Mouse (Mus musculus): ENCODE measurements around the gene Bak1.

Gene Bak1

DNA sequence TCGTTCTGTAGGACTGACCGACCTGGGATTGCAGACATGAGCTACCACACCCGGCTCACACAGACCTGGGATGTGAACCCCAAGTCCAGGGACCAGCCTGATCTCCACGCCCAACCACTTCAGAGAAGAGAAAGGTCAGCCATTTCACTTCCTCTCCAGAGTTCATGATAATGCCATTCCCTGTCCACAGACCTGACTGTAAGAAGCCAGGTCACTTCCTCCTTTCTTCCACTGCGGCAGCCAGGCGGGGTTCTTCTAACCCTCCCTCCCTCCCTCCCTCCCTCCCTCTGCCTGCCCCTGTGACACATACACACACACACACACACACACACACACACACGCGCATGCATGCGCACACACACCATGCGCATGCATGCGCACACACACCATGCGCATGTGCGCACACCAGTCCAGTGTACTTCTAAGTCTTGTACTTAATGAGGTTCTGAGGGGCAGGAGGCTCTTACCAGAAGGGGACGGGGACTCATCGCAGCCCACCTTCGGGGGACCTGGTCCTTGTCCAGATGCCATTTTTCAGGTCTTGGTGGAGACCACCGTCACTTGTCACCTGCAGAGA lies 3.4 kb downstream of the Bak1 start:
- CTCF ChIA-PET, result interaction anchor here (0.7 to 0.8 kb wide), 2 partner anchors 20 to 61 kb away, joined by 3 read pairs; no protein-coding TSS in a partner anchor

DNA sequence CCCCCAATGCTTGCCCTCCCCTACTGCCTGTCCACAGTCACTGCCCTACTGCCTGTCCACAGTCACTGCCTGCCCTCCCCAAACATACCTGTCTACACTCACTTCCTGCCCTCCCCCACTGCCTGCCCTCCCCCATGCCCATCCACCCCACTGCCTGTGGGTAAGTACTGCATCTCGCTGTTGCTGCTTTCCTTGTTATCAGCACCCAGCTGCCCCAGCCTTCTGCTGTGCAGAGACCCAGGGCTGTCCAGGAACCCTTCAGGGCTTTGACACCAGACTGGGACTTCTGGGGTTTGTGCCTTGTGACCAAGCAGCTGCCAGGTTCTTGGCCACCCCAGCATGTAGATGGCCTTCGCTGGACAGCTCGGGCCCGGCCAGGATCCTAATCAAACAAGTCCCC lies 5.5 kb downstream of the Bak1 start:
- CTCF ChIA-PET, result interaction anchor here (0.6 to 1.5 kb wide), 3 partner anchors 10 to 515 kb away, joined by 3 to 14 read pairs (median 3); no protein-coding TSS in a partner anchor

DNA sequence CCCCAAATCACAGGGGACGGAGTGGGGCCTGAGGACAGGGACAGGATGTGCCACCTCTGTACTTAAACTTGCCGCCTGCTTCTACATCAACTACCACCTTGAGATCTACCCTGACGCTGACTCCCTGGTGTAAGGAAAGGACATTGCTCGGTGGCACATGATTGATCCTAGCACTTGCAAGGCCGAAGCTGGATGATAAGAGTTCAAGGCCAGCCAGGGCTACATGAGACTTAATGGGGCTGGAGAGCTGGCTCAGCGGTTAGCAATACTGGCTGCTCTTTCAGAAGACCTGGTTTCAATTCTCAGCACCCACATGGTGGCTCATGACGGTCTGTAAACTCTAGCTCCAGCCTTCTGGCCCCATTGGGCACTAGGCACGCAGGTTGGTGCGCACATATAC lies 7.1 kb downstream of the Bak1 start:
- CTCF ChIA-PET, result no interaction called here

DNA sequence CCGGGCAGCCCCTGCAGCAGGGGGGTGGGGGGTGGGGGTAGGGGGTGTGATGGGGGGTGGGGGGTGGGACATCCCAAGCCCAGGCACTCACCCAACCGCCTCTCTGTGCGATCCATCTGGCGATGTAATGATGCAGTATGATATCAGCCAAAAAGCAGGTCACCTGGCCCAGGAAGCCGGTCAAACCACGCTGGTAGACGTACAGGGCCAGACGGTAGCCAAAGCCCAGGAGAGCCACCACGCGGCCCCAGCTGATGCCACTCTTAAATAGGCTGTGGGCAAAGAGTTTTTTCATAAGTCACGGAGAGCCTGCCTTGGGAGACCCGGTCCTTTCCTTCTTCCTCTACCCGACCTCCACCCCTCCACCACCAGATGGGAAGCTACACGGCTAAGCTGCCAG lies 7.7 kb downstream of the Bak1 start:
- CTCF ChIA-PET, result no interaction called here

DNA sequence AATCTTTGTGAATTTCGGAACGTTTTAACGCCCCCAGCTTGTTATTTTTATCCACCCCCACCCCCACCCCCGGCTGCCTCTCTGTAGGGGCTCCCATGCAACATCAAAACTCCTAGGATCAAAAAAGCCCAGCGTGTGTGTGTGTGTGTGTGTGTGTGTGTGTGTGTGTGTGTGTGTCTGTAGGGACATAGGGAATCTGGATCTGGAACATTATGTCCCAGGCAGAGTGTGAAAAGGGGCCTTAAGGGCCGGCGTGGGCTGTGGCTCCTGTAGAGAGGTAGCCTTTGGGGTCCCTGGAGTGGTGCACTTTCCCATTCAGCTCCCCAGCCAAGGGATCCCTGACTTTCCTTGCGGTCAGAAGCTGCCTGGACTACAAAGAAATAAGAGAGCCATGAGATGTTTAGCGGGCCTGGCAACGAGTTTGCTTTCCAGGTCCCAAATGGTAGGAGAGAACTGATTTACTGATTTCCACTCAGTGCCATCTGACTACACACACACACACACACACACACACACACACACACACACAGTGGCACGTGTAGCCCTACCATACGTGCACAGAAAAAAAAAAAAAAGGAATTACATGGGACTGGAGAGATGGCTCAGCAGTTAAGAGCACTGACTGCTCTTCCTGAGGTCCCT lies 10.1 kb downstream of the Bak1 start:
- CTCF ChIA-PET, result no interaction called here

DNA sequence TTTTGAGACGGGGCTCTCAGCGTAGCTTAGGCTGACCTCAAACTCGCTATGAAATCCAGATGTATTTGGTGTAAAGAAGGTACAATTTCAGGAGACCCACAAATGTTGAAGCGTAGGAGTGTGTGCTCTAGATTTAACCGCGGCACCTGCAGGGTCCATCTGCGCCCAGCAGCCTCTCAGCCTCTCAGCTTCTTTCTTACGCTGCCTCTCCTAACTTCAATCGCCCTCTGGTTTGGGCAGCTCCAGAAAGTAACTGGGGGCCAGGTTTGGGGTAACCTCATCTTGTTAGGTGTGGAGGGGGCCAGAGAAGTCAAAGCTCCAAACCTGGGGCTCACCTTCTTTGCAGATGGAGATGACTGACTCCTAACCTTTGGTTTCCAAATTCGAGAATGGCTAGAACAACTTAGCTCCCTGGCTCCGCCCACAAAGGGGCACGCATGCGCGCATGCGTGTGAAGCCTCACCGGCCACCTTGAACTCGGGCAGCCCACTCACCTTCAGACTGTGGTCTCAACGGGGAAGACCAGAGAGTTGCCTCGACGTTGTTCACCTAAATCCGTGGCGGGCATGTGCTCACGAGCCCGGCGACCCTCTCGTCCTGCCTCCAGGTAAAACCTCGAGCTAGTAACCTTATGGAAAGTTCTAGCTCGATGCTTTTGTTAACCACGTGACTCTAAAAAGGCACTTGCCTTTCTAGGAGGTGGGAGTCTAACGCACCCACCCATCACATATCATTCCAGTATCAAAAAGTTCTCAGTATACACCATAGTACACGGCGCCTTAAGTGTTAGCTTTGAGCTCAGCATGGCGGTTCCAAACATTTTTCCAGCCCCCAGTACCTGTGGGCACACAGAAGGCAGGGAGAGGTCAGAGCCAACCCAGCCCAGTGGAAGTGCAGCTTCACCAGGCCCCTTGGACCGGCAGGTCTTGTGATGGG lies 11.0 kb downstream of the Bak1 start:
- CTCF ChIA-PET, result interaction anchor here (0.6 kb wide), 1 partner anchor 425 kb away, joined by 4 read pairs; no protein-coding TSS in a partner anchor

DNA sequence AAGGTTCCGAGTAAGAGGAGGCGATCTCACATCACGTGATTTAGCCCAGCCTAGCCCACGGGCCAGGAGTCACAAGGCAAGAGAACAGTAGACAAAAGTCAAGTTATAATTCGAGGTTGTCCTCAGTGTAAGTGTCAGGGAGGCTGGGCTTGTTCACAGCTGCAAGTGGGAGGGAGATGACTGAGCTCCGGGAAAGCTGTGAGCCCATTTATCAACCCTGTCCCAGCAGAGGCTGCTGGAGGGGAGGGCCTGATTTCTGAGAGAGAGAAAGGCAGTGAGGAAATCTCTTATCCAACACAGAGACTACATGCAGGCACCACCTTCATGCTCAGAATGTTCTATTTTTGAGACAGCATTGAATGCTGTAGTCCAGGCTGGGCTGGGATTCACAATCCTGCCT lies 15.9 kb downstream of the Bak1 start:
- CTCF ChIA-PET, result interaction anchor here (0.7 kb wide), 2 partner anchors 260 to 1036 kb away, joined by 3 to 6 read pairs; no protein-coding TSS in a partner anchor

DNA sequence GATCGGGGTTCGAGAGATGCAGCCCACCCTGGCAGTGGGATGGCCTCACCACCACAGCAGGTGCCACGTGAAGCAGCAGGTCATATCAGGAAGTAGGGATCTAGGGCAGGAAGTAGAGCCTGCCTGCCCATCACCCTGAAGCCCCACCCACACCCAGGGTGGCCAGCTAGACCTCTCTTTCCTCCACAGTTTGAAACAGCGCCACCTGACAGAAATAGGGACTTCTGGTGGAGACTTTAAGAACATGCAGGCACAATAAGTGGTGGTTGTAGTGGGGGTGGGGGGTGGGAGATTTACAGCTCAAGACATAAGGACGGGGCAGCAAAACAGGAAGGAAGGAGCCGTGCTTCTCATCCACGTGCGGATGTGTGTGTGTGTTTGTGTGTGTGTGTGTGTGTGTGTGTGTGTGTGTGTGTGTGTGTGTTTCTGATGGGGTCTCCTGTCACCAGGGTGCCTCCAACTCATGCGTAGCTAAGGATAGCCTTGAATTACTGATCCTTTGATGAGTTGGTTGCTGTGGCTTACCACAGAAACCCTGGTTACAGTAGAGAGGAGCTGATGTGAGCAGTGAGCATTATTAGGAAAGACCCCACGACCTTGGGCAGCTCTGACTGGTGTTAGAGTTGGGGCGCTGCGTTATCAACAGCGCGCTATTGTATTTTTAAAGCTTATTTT lies 16.7 kb downstream of the Bak1 start:
- CTCF ChIA-PET, result interaction anchor here (0.6 to 0.7 kb wide), 3 partner anchors 88 to 1037 kb away, joined by 3 to 6 read pairs (median 3); no protein-coding TSS in a partner anchor

DNA sequence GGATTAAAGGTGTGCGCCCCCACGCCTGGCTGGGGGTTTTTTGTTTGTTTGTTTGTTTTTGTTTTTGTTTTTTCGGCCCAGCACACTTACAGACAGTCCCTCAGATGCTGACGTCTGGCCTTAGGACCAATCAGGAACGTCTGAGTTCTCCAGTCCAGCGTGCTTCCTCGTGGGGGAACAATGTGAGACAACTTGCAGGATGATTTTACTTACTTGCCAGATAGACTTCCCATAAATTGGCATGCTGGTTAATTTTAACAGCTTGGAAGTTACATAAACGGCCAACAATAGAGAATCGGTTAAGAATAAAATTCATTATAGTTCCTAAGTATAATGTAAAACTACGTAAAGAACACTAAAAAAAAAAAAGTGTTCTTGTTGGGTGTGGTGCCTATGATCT lies 17.6 kb downstream of the Bak1 start:
- CTCF ChIA-PET, result interaction anchor here (0.6 kb wide), 1 partner anchor 744 kb away, joined by 8 read pairs; no protein-coding TSS in a partner anchor

DNA sequence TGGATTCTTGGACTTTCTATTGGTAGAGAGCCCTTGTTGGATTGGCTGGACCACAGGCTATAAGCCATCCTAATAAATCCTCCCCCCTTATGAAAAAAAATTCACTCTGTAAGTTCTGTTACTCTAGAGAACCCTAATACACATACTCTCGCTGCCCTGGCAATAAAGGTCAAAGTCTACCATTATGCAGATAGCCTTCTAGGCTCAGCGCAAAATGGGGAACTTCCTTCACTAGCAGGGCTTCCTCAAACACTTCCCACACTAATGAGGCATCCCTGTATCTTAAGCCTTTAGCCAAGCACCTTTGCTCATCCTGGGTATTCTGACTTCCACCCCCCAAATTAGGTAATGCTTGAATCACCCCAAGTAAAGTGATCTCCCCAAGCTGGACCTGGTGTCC lies 20.5 kb downstream of the Bak1 start:
- CTCF ChIA-PET, result no interaction called here

DNA sequence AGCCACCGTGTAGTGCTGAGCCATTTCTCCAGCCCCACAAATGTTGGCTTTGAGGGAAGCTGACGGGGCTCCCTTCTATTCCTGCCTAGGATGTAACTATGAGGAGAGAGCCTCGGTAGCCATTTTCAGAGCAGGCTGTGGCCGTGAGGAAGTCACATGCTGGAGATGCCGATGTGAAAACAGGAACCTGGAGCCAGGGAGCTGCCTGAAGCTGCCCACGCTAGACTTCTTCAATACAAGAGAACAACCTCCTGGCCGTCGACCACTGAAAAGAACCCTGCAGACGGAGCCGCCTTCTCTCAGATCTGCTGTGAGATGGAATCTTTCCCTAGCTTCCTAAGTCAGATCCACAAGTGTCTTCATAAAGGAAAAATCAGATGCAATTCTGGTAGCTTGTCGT lies 23.2 kb downstream of the Bak1 start:
- CTCF ChIA-PET, result interaction anchor here (1.0 to 1.1 kb wide), 2 partner anchors 19 to 20 kb away, joined by 3 to 4 read pairs; no protein-coding TSS in a partner anchor

DNA sequence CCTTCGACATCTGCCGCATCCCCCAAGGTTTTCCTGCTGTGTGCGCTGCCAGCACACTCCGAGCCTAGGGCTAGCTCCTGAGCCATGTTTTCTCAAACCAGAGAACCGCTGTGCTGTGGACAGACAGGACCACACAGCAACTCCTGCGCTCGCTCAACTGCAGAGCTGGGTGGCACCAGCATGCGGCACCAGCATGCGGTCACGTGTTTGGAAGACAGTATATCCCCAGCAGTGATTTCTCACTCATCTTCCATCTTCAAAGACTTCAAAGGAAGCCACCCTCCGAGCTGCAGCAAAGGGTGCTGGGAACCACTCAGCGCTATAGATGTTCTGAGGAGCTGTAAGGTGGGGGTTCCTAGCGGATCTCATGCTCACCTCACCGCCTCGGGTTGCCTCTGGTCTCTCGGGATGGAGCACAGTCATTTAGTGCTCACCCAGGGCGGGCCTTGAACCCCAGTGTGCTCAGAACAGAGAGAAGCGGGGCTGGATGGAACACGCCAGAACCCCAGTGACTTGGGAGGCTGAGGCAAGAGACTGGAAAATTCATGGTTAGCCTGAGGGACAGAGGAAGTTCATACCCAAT lies 23.8 kb downstream of the Bak1 start:
- CTCF ChIA-PET, result interaction anchor here (0.6 to 1.1 kb wide), 2 partner anchors 18 to 1179 kb away, joined by 4 to 7 read pairs; no protein-coding TSS in a partner anchor

DNA sequence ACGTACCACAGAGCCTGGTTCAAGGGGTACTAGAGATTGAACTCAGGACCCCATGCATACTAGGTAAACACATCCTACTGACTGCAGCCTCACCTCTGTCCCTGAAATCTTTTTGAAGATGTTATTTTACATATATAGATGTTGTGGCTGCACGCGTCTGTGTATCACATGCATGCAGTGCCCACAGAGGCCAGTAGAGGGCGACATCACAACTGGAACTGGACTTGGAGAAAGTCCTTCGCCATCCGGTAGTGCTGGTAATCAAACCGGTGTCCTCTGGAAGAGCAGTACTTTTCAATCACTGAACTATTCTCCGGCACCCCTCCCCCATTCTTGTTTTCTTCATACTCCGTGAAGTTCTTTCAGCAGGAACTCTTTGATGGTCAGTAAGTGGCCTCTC lies 24.4 kb downstream of the Bak1 start:
- CTCF ChIA-PET, result interaction anchor here (0.6 to 1.1 kb wide), 2 partner anchors 17 to 1180 kb away, joined by 4 to 7 read pairs; no protein-coding TSS in a partner anchor

DNA sequence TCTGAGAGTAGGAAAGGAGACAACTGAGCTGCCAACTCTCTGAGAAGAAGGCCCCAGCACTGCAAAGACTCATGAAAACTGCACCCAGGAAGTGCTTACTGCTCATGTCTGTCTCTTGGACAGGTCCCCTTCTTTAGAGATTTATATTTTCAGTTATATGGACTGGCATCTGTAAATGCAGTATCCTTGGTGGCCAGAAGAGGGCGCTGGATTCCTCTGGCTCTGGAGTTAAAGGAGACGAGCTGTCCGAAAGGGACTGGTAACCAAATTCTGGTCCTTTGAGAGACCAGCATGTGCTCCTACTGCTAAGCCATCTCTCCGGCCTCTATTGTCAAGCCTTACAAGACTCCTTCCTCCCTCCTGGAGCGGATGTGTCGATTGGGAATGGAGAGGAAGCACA lies 26.9 kb downstream of the Bak1 start:
- CTCF ChIA-PET, result no interaction called here

DNA sequence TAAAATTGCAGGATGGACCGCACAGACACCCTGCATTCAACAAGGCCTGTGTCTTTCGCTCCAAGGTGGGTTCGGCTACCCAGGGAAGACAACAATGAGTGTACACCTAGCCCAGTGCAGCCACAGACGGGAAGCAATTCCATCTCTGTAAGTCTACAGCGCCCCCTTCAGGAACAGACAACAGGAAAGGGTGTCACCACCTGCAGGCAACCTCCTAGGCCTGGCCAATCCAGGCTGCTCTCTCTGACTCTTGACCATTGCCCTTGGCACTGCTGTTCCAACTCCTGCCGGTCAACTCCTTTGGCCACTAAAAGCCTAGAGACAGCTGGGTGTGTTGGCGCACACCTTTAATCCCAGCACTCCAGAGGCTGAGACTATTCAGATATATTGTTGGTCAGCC lies 27.7 kb downstream of the Bak1 start:
- CTCF ChIA-PET, result no interaction called here

DNA sequence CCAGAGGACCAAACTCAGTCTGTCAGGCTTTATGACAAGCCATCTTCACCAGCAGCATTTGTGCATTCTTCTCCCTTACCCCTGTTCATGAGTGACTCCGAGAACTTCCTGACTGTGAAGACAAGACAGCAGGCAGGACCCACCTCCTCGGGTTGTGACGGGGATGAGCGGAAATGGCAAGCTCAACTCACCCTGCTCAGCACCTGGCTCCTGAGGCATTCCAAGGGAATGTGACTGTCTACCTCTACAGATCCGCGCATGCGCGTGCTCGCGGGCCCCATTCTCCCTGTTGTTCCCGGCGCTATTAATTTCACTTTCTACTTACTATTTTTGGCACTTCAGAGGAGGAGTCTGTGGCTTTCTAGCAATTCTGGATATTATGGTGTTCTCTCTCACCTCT lies 28.8 kb downstream of the Bak1 start:
- CTCF ChIA-PET, result no interaction called here

DNA sequence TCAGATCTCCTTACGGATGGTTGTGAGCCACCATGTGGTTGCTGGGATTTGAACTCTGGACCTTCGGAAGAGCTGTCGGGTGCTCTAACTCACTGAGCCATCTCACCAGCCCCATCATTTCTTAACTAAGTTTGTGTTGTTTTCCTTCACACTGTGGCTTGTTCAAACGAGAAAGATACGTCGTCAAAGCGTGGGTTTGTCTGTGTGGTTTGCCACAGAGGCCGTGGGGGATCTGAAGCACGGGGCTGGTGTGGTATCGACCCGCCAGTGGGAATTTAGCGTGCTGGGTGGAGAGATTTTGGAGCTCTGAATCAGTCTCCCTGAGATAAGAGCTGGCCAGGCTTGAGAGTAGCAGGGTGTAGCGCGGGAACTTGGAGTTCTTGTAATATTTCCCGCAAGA lies 30.5 kb downstream of the Bak1 start:
- CTCF ChIA-PET, result interaction anchor here (0.8 kb wide), 1 partner anchor 31 kb away, joined by 3 read pairs; the partner anchor contains the start of gene Bak1

DNA sequence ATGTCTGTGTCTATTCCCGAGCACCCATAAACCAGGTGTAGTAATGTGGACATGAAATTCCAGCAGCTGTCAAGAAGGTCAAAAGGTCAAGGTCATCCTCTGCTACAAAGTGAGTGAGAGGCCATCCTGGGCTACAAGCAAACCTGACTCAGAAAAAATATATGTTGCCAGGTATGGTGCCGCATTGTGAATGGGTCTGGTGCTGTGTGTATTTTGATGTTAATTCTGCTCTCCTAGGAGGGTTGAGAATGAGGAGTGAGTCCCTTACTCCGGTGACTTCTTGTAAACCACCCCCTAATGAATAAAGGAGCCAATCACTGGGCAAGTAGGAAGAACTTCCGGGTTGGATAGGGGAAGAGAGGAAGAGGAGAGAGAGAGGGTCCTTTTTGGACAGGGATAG lies 31.1 kb downstream of the Bak1 start:
- CTCF ChIA-PET, result interaction anchor here (0.8 kb wide), 1 partner anchor 31 kb away, joined by 3 read pairs; the partner anchor contains the start of gene Bak1

DNA sequence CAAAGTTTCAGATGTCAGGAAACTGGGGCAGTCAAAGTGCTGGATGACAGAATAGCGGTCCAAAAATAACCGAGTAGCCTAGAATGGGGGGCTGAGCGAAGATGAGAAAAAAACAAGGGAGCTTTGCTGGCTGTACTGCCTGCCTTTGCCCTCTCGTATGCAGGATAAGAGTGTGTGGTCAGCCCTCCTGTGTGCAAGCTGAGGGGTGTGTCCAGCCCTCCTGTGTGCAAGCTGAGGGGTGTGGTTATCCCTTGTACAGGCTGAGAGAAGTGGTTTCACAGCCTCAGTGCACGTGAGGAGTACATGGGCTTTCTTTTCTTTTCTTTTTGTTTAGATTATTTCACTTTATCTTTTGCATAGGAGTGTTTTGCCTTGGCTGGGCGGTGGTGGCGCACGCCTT lies 33.2 kb downstream of the Bak1 start:
- CTCF ChIA-PET, result no interaction called here

DNA sequence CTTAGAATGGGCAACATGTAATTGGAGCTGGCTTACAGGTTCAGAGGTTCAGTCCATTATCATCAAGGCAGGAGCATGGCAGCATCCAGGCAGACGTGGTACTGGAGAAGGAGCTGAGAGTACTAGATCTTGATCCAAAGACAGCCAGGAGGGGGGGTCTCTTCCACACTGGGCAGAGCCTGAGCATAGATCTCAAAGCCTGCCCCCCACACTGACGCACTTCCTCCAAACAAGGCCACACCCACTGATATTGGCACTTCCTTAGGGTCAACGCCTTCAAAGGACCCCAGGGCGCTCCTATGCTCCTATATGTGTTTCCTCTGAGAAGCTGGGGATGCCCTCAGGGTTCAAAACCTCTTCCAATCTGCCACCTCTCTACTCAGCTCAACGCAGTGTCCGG lies 33.8 kb downstream of the Bak1 start:
- CTCF ChIA-PET, result no interaction called here

DNA sequence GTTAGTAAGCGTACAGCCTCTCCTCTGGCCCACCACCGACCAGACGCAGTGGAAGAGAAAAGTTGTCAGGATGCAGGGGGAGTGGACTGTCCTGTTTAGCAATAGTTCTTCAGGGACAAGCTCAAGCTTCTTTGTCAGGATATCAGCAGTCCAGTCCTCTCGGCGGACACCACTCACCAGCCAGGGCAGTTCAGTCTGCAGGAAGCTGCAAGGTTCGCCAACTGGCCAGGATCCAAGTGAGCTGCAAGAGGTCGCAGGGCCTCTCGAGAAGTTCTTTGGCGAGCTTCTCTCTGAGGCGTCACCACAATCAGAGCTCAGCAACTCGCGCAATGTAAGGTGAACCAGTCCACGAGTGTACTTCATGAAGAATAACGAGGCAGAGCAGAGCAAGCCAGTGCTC lies 34.4 kb downstream of the Bak1 start:
- CTCF ChIA-PET, result no interaction called here
